ENCODE assay signal across 1 mouse cellular context in the genomic region with DNA sequence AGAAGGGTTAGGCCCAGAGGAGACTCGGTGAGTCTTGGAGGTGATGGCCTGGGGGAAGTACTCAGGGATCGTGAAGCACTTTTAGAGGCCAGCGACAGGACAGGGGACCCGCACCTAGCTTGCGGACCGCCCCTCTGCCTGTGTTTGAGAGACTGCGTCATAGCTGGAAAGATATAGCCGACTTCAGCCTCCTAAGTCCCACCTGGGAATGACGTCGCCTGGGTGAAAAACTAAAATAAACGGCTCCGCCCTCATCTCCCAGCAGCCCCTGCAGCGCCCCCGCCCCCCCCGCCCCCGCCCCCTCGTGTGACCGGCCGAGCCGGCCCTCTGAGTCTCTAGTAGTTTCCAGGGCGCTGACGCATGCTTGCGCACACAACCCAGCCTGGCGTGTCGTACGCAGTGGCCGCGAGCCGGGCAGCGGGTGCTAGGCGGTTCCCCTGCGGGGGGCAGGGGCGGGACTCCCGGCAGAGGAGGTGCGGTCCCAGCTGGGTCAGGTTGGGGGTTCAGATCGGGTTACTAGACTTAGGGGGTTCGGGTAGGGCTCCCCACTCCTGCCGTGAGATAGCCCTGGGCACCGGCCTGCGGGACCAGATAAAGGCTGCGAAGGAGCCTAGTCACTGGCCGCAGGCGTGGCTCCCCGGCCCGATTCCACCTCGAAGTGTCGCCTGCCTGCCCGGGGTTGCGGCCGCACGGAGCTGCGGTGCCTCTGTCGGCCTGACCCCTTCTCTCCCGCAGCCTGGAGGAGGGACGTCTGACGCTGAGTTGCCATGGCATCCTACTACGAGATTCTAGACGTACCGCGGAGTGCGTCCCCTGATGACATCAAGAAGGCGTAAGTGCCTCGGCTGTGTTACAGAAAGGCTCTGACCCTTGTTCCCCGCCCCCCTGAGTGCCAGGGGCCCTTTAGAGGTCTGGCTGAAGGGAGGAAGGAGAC.
TF ChIP-seq lines count a peak whose summit lies in the region.

TSS of gene Dnajb2 (plus strand) at position 290 of the 934 bp plus-strand sequence.

TF ChIP-seq in MEL, 35 proteins besides CTCF, POLR2A, EP300 and RAD21 (continued from another document):
- TF ChIP-seq ZMIZ1 (IDR thresholded peaks at IDR 0.05; ENCODE audit: low read depth, low read length): peak; percentile 75
- TF ChIP-seq MYC (IDR thresholded peaks at IDR 0.05; ENCODE audit: low read depth, low read length): 0 out of 2 replicates have a peak, but pooled peaks have one; percentile 61
- peak; percentile 77 for TF ChIP-seq POLR2AphosphoS2 (IDR thresholded peaks at IDR 0.05; ENCODE audit: low read length)
- no peak for TF ChIP-seq ZNF384 (IDR thresholded peaks at IDR 0.05; ENCODE audit: low read depth, low read length)
- TF ChIP-seq MEF2A (IDR thresholded peaks at IDR 0.05; ENCODE audit: extremely low read depth, insufficient replicate concordance, low read depth, low read length, poor library complexity, severe bottlenecking): no peak
- TF ChIP-seq USF1 (IDR thresholded peaks at IDR 0.05; ENCODE audit: low read depth, low read length): 0 out of 2 replicates have a peak, but pooled peaks have one; percentile 28
- TF ChIP-seq MYB (IDR thresholded peaks at IDR 0.05; ENCODE audit: low read depth, low read length): peak; percentile 11; the same call in 1 of the 2 replicates
- TF ChIP-seq UBTF (IDR thresholded peaks at IDR 0.05; ENCODE audit: borderline replicate concordance, insufficient read depth, low read depth, low read length): no peak
- no peak for TF ChIP-seq JUND (IDR thresholded peaks at IDR 0.05; ENCODE audit: low read depth, low read length)
- TF ChIP-seq NRF1 (IDR thresholded peaks at IDR 0.05; ENCODE audit: insufficient read depth, low read depth, low read length, poor library complexity, severe bottlenecking): peak; percentile 65
- TF ChIP-seq MAZ (IDR thresholded peaks at IDR 0.05; ENCODE audit: low read depth, low read length): no peak
- TF ChIP-seq ETS1 (IDR thresholded peaks at IDR 0.05; ENCODE audit: low read depth, low read length): peak; percentile 84
- TF ChIP-seq CHD1 (IDR thresholded peaks at IDR 0.05; ENCODE audit: low read depth, low read length): no peak
- peak; percentile 88 for TF ChIP-seq MXI1 (IDR thresholded peaks at IDR 0.05; ENCODE audit: low read depth, low read length)
